Mouse (Mus musculus) liver, adult 2 months (tissue): Measurements from ENCODE around the gene Nt5c3b.

Experiments
- CTCF ChIP-seq: fragments of 200-500 bp; IDR thresholded peaks from 2 replicates; pipeline ENCODE4 v1.5.1; 2011; ENCODE audit warnings: low read depth, low read length, control low read depth
- POLR2A ChIP-seq: fragments of 200-500 bp; IDR thresholded peaks from 2 replicates; pipeline ENCODE4 v1.6.1; 2011; ENCODE audit warnings: low read length, control low read depth; ENCODE audit not compliant: insufficient read depth; ENCODE audit errors: extremely low read depth

GRCm38 (mm10) chr11:100376746-100377389, 64.7 kb downstream of the Nt5c3b start:
- TF ChIP-seq CTCF (no peak), POLR2A (no peak)
